Mouse (Mus musculus): ENCODE results near the gene Klhdc8b. TPM values are rescaled to one million over a fixed set of nuclear protein-coding genes. Genes with fewer than 3 reads are reported as not detected.

Klhdc8b gene
- polyA plus RNA-seq, 1 experiment from 2014 or later = 103 TPM

GRCm38 (mm10) chr9:108455747-108456571 is 5.4 kb downstream of the Klhdc8b start:
- H3K27me3 ChIP-seq (ENCODE audit: control insufficient read depth, insufficient read depth, low read length) = no peaks in the 10 kb centered on the region
- H3K4me2 ChIP-seq (ENCODE audit: low read depth, low read length) = no peak overlapping the region
- ATAC-seq (replicated peaks; ENCODE audit: extremely low read depth, insufficient read depth, low FRiP score) = no peak
- H3K36me3 ChIP-seq (ENCODE audit: control insufficient read depth, insufficient read depth) = no peaks in the 10 kb centered on the region
- no peaks in the 10 kb centered on the region for H3K9me3 ChIP-seq (replicated peaks; ENCODE audit: control insufficient read depth, low read length)
- H3K9ac ChIP-seq (ENCODE audit: low read length) = no peak overlapping the region
- H3K4me3 ChIP-seq (ENCODE audit: low read length) = no peak overlapping the region
- 63% methylated on average over 12 of the region's 12 CpGs for WGBS
- H3K4me1 ChIP-seq (ENCODE audit: control insufficient read depth, insufficient read depth, low read length) = peaks cover 12% of the 10 kb centered on the region
- H3K27ac ChIP-seq (ENCODE audit: low read length) = no peak overlapping the region

- no peak for ATAC-seq (replicated peaks; ENCODE audit: extremely low read depth, insufficient read depth, low FRiP score)
- Histone ChIP-seq H3K4me1 (ENCODE audit: control insufficient read depth, insufficient read depth, low read length) (peaks cover 24% of the 10 kb centered on the region), H3K4me3 (ENCODE audit: low read length) (no peak overlapping the region), H3K4me2 (ENCODE audit: low read depth, low read length) (no peak overlapping the region), H3K9me3 (replicated peaks; ENCODE audit: control insufficient read depth, low read length) (no peaks in the 10 kb centered on the region), H3K27ac (ENCODE audit: low read length) (no peak overlapping the region), H3K36me3 (ENCODE audit: control insufficient read depth, insufficient read depth) (no peaks in the 10 kb centered on the region), H3K9ac (ENCODE audit: low read length) (no peak overlapping the region), H3K27me3 (ENCODE audit: control insufficient read depth, insufficient read depth, low read length) (no peaks in the 10 kb centered on the region)
- WGBS = 83% methylated on average over 6 of the region's 6 CpGs
These were observed 7.0 kb downstream of the Klhdc8b start for GRCm38 (mm10) chr9:108454429-108454828.

DNA sequence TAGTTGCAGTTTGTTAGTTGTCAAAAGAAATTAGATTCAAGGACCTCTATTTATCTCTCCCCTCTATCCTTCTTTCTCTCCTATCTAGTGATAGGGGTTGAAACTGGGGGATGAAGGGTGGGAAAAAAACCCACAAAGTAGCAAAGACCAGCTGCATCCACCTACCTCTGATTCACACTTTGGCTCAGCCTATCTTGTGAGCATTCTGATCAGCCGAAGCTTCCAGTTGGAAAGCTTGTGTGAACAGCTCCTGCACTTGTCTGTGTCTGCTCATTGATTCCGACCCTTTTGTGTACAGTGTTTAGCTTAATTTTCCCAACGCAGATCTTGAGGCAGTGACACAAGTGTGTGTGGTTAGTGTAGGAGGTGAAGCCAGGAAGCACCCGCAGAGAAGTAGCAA is 7.9 kb downstream of the Klhdc8b start:
- WGBS = 62% methylated on average over 4 of the region's 4 CpGs
- no peak overlapping the region for H3K4me2 ChIP-seq (ENCODE audit: low read depth, low read length)
- no peak overlapping the region for H3K4me3 ChIP-seq (ENCODE audit: low read length)
- peak overlapping the region; percentile 82; the same call in 1 of the 2 replicates for H3K9ac ChIP-seq (ENCODE audit: low read length)
- no peak overlapping the region; the same call in 1 of the 2 replicates for H3K27ac ChIP-seq (ENCODE audit: low read length)
- ATAC-seq (replicated peaks; ENCODE audit: extremely low read depth, insufficient read depth, low FRiP score) = no peak
- no peaks in the 10 kb centered on the region; the same call in 1 of the 2 replicates for H3K36me3 ChIP-seq (ENCODE audit: control insufficient read depth, insufficient read depth)
- H3K4me1 ChIP-seq (ENCODE audit: control insufficient read depth, insufficient read depth, low read length) = peaks cover 32% of the 10 kb centered on the region
- H3K27me3 ChIP-seq (ENCODE audit: control insufficient read depth, insufficient read depth, low read length) = no peaks in the 10 kb centered on the region
- H3K9me3 ChIP-seq (replicated peaks; ENCODE audit: control insufficient read depth, low read length) = no peaks in the 10 kb centered on the region

- ATAC-seq (replicated peaks; ENCODE audit: extremely low read depth, insufficient read depth, low FRiP score) = no peak
- Histone ChIP-seq H3K9ac (ENCODE audit: low read length) (peak overlapping the region; percentile 82), H3K36me3 (ENCODE audit: control insufficient read depth, insufficient read depth) (peaks cover 2% of the 10 kb centered on the region; the same call in 1 of the 2 replicates), H3K27me3 (ENCODE audit: control insufficient read depth, insufficient read depth, low read length) (no peaks in the 10 kb centered on the region), H3K4me2 (ENCODE audit: low read depth, low read length) (peak overlapping the region; percentile 98), H3K4me1 (ENCODE audit: control insufficient read depth, insufficient read depth, low read length) (peaks cover 32% of the 10 kb centered on the region), H3K4me3 (ENCODE audit: low read length) (peak overlapping the region; percentile 73), H3K9me3 (replicated peaks; ENCODE audit: control insufficient read depth, low read length) (no peaks in the 10 kb centered on the region), H3K27ac (ENCODE audit: low read length) (peak overlapping the region; percentile 90)
- WGBS = 43% methylated on average over 6 of the region's 6 CpGs
These were observed 8.5 kb downstream of the Klhdc8b start for GRCm38 (mm10) chr9:108452911-108453310.

DNA sequence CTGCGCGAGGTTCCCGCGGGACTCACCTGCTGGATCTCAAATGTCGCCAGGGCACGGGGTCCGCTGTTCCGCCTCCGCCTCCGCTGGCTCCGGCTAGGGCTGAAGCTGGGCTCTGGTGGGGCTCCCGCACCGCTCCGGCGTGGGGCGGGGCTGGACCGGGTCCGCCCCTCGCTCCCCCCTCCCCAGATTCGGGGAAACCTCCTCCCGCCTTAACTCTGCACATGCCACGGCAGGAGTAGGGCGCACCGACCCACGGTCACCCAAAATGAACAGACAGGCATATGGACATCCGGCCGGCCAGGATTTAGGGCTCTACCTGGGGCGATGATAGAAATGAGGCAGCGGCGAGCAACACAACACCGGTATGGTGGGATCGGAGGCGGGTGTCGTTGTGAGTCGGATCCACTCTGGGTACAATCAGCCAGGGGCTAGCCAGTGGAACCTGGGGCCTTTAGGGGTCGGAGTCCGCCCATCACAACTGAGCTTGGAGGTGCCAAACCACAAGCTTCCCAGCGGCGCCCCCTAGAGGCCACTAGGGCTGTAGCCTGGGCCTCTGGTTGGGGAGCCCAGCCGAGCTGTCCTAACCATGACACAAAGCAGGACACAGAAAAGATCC is 9.0 kb downstream of the Klhdc8b start:
- H3K9me3 ChIP-seq (replicated peaks; ENCODE audit: control insufficient read depth, low read length) = no peaks in the 10 kb centered on the region
- ATAC-seq (replicated peaks; ENCODE audit: extremely low read depth, insufficient read depth, low FRiP score) = peak; percentile 76
- no peaks in the 10 kb centered on the region for H3K27me3 ChIP-seq (ENCODE audit: control insufficient read depth, insufficient read depth, low read length)
- under 1% methylated on average over 40 of the region's 40 CpGs for WGBS
- H3K27ac ChIP-seq (ENCODE audit: low read length) = peak overlapping the region; percentile 90
- H3K4me1 ChIP-seq (ENCODE audit: control insufficient read depth, insufficient read depth, low read length) = peaks cover 32% of the 10 kb centered on the region
- peak overlapping the region; percentile 82 for H3K9ac ChIP-seq (ENCODE audit: low read length)
- H3K4me3 ChIP-seq (ENCODE audit: low read length) = peak overlapping the region; percentile 73
- peaks cover 7% of the 10 kb centered on the region; the same call in 1 of the 2 replicates for H3K36me3 ChIP-seq (ENCODE audit: control insufficient read depth, insufficient read depth)
- H3K4me2 ChIP-seq (ENCODE audit: low read depth, low read length) = peak overlapping the region; percentile 98

DNA sequence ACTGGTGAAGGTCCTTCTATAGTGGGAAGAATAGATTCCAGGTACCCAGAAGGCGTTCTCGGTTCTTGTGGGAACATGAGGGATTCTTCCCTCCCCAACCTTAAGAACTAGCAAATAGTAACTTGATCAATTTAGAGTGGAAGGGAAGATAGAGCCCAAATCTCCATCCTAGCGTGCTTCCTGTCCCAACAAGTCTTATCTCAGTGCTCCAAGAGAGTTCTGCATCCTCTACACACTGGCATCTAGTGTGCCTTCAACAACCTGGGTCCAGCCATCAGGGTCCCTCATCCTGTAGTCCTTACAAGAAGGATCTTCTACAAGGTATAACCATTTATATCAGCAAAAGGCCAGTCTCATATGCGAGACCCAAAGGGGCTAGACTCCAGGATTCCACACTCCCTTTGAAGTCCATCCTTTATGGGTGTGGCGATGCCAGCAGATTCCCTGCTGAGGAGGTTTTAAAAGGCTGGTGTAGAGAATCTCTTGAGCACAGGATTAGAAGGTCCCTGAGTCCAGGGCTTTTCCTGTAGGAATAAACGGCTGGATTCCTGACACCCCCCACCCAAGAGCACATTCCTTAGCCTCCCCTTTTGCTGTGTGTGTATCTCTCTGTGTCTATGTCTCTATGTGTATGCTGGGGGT is 9.7 kb downstream of the Klhdc8b start:
- H3K4me2 ChIP-seq (ENCODE audit: low read depth, low read length) = peak overlapping the region; percentile 98
- 42% methylated on average over 6 of the region's 6 CpGs for WGBS

GRCm38 (mm10) chr9:108451170-108451493 is 10.2 kb downstream of the Klhdc8b start:
- H3K27ac ChIP-seq (ENCODE audit: low read length) = peak overlapping the region; percentile 90
- peak overlapping the region; percentile 73 for H3K4me3 ChIP-seq (ENCODE audit: low read length)
- H3K4me2 ChIP-seq (ENCODE audit: low read depth, low read length) = peak overlapping the region; percentile 98
- H3K9me3 ChIP-seq (replicated peaks; ENCODE audit: control insufficient read depth, low read length) = no peaks in the 10 kb centered on the region
- WGBS = 59% methylated on average over 6 of the region's 6 CpGs
- H3K36me3 ChIP-seq (ENCODE audit: control insufficient read depth, insufficient read depth) = peaks cover 7% of the 10 kb centered on the region; the same call in 1 of the 2 replicates
- H3K9ac ChIP-seq (ENCODE audit: low read length) = peak overlapping the region; percentile 82
- peaks cover 32% of the 10 kb centered on the region for H3K4me1 ChIP-seq (ENCODE audit: control insufficient read depth, insufficient read depth, low read length)
- no peak for ATAC-seq (replicated peaks; ENCODE audit: extremely low read depth, insufficient read depth, low FRiP score)
- H3K27me3 ChIP-seq (ENCODE audit: control insufficient read depth, insufficient read depth, low read length) = no peaks in the 10 kb centered on the region

More for the DNA sequence above, 9.7 kb downstream of the Klhdc8b start:
- Histone ChIP-seq H3K4me3 (ENCODE audit: low read length) (peak overlapping the region; percentile 73), H3K36me3 (ENCODE audit: control insufficient read depth, insufficient read depth) (peaks cover 7% of the 10 kb centered on the region; the same call in 1 of the 2 replicates), H3K27me3 (ENCODE audit: control insufficient read depth, insufficient read depth, low read length) (no peaks in the 10 kb centered on the region), H3K9ac (ENCODE audit: low read length) (peak overlapping the region; percentile 82), H3K9me3 (replicated peaks; ENCODE audit: control insufficient read depth, low read length) (no peaks in the 10 kb centered on the region), H3K4me1 (ENCODE audit: control insufficient read depth, insufficient read depth, low read length) (peaks cover 32% of the 10 kb centered on the region), H3K27ac (ENCODE audit: low read length) (peak overlapping the region; percentile 90)
- no peak for ATAC-seq (replicated peaks; ENCODE audit: extremely low read depth, insufficient read depth, low FRiP score)

DNA sequence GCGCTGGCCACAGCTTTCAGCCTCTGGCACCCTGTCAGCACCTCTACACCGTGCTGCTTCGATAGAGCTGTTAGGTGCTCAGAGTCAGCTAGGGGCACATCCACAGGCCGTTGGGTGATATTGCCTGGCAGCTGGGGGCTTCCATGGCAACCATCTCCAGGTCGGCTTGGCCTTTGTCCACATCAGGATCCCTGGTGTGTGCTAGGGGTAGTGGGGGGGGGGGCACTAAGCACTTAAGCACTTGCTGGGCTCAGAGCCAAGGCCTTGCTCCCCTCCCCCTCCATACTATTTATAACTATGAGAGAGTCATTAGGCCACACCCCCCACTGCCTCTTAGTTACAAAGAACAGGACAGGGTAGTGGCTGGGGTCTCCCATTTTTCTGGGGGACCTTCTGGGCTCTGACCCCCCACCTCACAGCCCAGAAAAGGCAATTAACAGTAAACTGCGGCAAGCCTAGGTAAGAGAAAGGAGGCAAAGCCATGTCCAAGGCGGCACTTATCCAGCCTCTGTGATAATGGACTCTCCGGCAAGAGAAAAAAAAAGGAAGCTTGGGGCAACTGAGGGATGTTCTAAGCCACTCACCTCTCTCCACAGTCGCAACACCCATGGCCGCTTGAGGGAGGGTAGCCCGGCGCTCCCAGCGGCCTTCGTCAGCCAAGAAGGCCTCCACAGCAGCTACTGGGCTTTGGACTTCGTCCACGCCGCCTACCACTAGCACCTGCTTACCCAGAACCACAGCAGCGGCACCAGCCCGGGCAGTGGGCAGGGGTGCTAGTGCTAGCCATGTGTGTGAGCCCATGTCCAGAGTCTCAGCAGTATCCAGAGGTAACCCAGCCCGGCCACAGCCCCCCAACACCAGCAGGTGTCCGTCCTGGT is 10.8 kb downstream of the Klhdc8b start:
- no peaks in the 10 kb centered on the region for H3K27me3 ChIP-seq (ENCODE audit: control insufficient read depth, insufficient read depth, low read length)
- H3K4me2 ChIP-seq (ENCODE audit: low read depth, low read length) = peak overlapping the region; percentile 98
- H3K36me3 ChIP-seq (ENCODE audit: control insufficient read depth, insufficient read depth) = peaks cover 7% of the 10 kb centered on the region; the same call in 1 of the 2 replicates
- WGBS = 35% methylated on average over 21 of the region's 21 CpGs
- peak; percentile 84 for ATAC-seq (replicated peaks; ENCODE audit: extremely low read depth, insufficient read depth, low FRiP score)
- H3K9ac ChIP-seq (ENCODE audit: low read length) = peak overlapping the region; percentile 82
- H3K9me3 ChIP-seq (replicated peaks; ENCODE audit: control insufficient read depth, low read length) = no peaks in the 10 kb centered on the region
- H3K27ac ChIP-seq (ENCODE audit: low read length) = peak overlapping the region; percentile 90
- peaks cover 32% of the 10 kb centered on the region for H3K4me1 ChIP-seq (ENCODE audit: control insufficient read depth, insufficient read depth, low read length)
- peak overlapping the region; percentile 73 for H3K4me3 ChIP-seq (ENCODE audit: low read length)

Measured in heart, embryonic 16.5 days (tissue).